Mouse (Mus musculus) ES-E14 (cell line): ENCODE data around the gene Lrch3.

Experiments used
- HCFC1 ChIP-seq: IDR thresholded peaks from 2 replicates; pipeline ENCODE4 v1.6.1; 2012; ENCODE audit warnings: low read length, inconsistent platforms, borderline replicate concordance; ENCODE audit not compliant: insufficient read depth
- ZC3H11A ChIP-seq: IDR thresholded peaks from 2 replicates; pipeline ENCODE4 v1.6.1; 2012; ENCODE audit warnings: low read depth, mild to moderate bottlenecking, inconsistent platforms, low read length, borderline replicate concordance
- ZNF384 ChIP-seq: IDR thresholded peaks from 2 replicates; pipeline ENCODE4 v1.6.1; 2012; ENCODE audit warnings: low read depth, low read length, inconsistent platforms

DNA sequence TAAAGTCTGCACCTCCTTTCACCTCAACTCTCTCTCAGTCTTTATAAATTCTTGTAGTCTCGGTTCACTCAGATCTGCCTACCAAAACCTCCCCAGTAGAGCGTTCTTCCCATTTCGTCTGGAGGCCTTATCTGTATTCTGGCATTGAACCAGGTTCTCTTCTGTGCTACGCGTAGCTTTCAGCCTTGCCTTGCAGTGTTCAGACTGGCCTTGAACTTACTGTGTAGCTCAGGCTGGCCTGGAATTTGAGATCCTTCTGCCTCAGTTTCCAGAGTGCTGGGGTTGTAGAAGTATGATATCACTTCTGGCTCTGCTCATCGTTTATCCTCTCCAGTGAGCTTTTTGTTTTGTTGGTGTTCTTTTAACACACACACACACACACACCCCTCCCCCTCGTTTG lies 149.4 kb downstream of the Lrch3 start:
- no peak for TF ChIP-seq HCFC1
- no peak for TF ChIP-seq ZC3H11A
- TF ChIP-seq ZNF384 = no peak
